ENCODE assay signal across 36 mouse cellular contexts in genomic region chr1:74206642-74207041, GRCm38 (mm10). TPM values are rescaled to one million over a fixed set of nuclear protein-coding genes. Genes with fewer than 3 reads are reported as not detected.
DNase-seq lines count a peak whose midpoint lies in the region; ATAC-seq and TF ChIP-seq lines count a peak whose summit lies in the region.
"Had no signal": no experiment of that assay in that cellular context is flagged by ENCODE, and none has a peak within 500 bp of the region (broad histone marks: within the 10 kb centered on the region; RNA-seq: fewer than 3 reads in every experiment).

No protein-coding gene starts in this region.

- H3K36me3 ChIP-seq in megakaryocyte, embryonic 14.5 days (replicated peaks; ENCODE audit: low read length) = no peaks in the 10 kb centered on the region
- H3K36me3 ChIP-seq in ES-E14 (ENCODE audit: control insufficient read depth, insufficient read depth, low read length, poor library complexity, severe bottlenecking) = no peaks in the 10 kb centered on the region
- no peaks in the 10 kb centered on the region for H3K36me3 ChIP-seq in limb, embryonic 10.5 days
- H3K36me3 ChIP-seq: heart, embryonic 13.5 days; hindbrain, embryonic 10.5 days; intestine, embryonic 15.5 days; limb, embryonic 12.5 days; liver, embryonic 15.5 days; midbrain, embryonic 13.5 days; neural tube, embryonic 12.5 days had no signal

- H3K27ac ChIP-seq in ES-E14 (ENCODE audit: insufficient read depth, low read depth, low read length, poor library complexity, severe bottlenecking) = no peak overlapping the region
- no peak overlapping the region for H3K27ac ChIP-seq in limb, embryonic 10.5 days
- H3K27ac ChIP-seq: gastrocnemius, adult 2 months; heart, embryonic 13.5 days; hindbrain, embryonic 10.5 days; intestine, embryonic 15.5 days; limb, embryonic 12.5 days; liver, embryonic 15.5 days; midbrain, embryonic 13.5 days; neural tube, embryonic 12.5 days had no signal

- peak overlapping the region; percentile 13 for H3K4me3 ChIP-seq in megakaryocyte, embryonic 14.5 days (replicated peaks)
- peak overlapping the region in 1 of 2 experiments; percentile 12; a peak in 1 of 4 replicates for H3K4me3 ChIP-seq in ES-E14 (ENCODE audit: insufficient read depth in 1 of 2, low read depth in 1 of 2, low read length in 2 of 2, poor library complexity in 1 of 2, severe bottlenecking in 1 of 2)
- no peak overlapping the region for H3K4me3 ChIP-seq in limb, embryonic 10.5 days
- H3K4me3 ChIP-seq: erythroblast, embryonic 14.5 days; gastrocnemius, adult 2 months; heart, embryonic 13.5 days; hindbrain, embryonic 10.5 days; intestine, embryonic 15.5 days; limb, embryonic 12.5 days; liver, embryonic 15.5 days; midbrain, embryonic 13.5 days; neural tube, embryonic 12.5 days had no signal

- peak; percentile 65 for DNase-seq in A20 (ENCODE audit: low read depth, low spot score)
- no peak for DNase-seq in ES-E14 (ENCODE audit: low read depth, low spot score)
- peak; percentile 35 for DNase-seq in induced T-regulatory cell, adult 2 months (ENCODE audit: low read depth)
- DNase-seq in gastrocnemius, postnatal 14 days = no peak
- DNase-seq in neural tube, embryonic 10.5 days (ENCODE audit: extremely low spot score, low spot score) = no peak
- no peak for DNase-seq in limb, embryonic 10.5 days (ENCODE audit: low spot score)
- DNase-seq: adrenal gland, adult 8-10 months; cerebellum, adult 8-10 months; cerebellum, postnatal 36 days; gastrocnemius, adult 2 months; kidney, postnatal 4 days; layer of hippocampus, adult 9-11 months; lung, embryonic 14.5 days had no signal

- peaks cover 4% of the 10 kb centered on the region for H3K27me3 ChIP-seq in megakaryocyte, embryonic 14.5 days (replicated peaks)
- H3K27me3 ChIP-seq in limb, embryonic 10.5 days (ENCODE audit: low read depth, poor library complexity, severe bottlenecking) = no peaks in the 10 kb centered on the region
- H3K27me3 ChIP-seq: CH12.LX; heart, embryonic 13.5 days; intestine, embryonic 15.5 days; limb, embryonic 12.5 days; liver, embryonic 15.5 days; neural tube, embryonic 12.5 days had no signal

- H3K4me1 ChIP-seq in megakaryocyte, embryonic 14.5 days = peaks cover 31% of the 10 kb centered on the region
- peaks cover 0 to 7% of the 10 kb centered on the region in 2 experiments; a peak in 2 of 4 replicates for H3K4me1 ChIP-seq in ES-E14 (ENCODE audit: control insufficient read depth in 2 of 2, insufficient read depth in 2 of 2, low read length in 2 of 2, poor library complexity in 1 of 2)
- H3K4me1 ChIP-seq in limb, embryonic 10.5 days = 0 out of 2 replicates have a peak, but pooled peaks cover 2% of the 10 kb centered on the region
- H3K4me1 ChIP-seq: heart, embryonic 13.5 days; hindbrain, embryonic 10.5 days; intestine, embryonic 15.5 days; limb, embryonic 12.5 days; liver, embryonic 15.5 days; midbrain, embryonic 13.5 days; neural tube, embryonic 12.5 days had no signal

- 85% methylated on average over 8 of the region's 8 CpGs for whole genome bisulfite sequencing in limb, embryonic 10.5 days

- intact Hi-C loops in gastrocnemius, postnatal 14 days (cut with DNase I; ENCODE audit: low total_unique reads) = loop anchor here (5.0 to 10.0 kb wide), 2 partner anchors 158 to 246 kb away; partner anchors contain the start of gene Catip

- ATAC-seq in megakaryocyte, adult 5-6 weeks (ENCODE audit: poor library complexity, severe bottlenecking) = no peak
- ATAC-seq: forebrain, embryonic 16.5 days; hindbrain, embryonic 16.5 days; intestine, embryonic 15.5 days; midbrain, embryonic 13.5 days had no signal

- no peaks in the 10 kb centered on the region for H3K9me3 ChIP-seq in megakaryocyte, embryonic 14.5 days
- H3K9me3 ChIP-seq in ES-E14 (ENCODE audit: control insufficient read depth, insufficient read depth, low read depth, low read length) = no peaks in the 10 kb centered on the region
- H3K9me3 ChIP-seq in limb, embryonic 10.5 days (replicated peaks) = no peaks in the 10 kb centered on the region
- H3K9me3 ChIP-seq: heart, embryonic 13.5 days; hindbrain, embryonic 10.5 days; intestine, embryonic 15.5 days; limb, embryonic 12.5 days; liver, embryonic 15.5 days; midbrain, embryonic 13.5 days; neural tube, embryonic 12.5 days had no signal

- peak overlapping the region; percentile 22; the same call in 1 of the 2 replicates for H3K9ac ChIP-seq in ES-E14 (ENCODE audit: insufficient read depth, low read depth, low read length, poor library complexity, severe bottlenecking)
- H3K9ac ChIP-seq: heart, embryonic 13.5 days; intestine, embryonic 15.5 days; limb, embryonic 12.5 days; liver, embryonic 15.5 days; lung, embryonic 14.5 days; midbrain, embryonic 13.5 days; neural tube, embryonic 12.5 days had no signal

- in situ Hi-C loops in ES-E14 (cut with MboI; ENCODE audit: low sequenced_read_pairs in 2 of 2, unreplicated experiment in 2 of 2) = loop anchor here in 1 of 2 experiments (10.0 kb wide), 1 partner anchor 158 kb away; the partner anchor contains the start of gene Catip

TF ChIP-seq in ES-E14, 5 proteins besides CTCF, POLR2A, EP300 and RAD21:
- TF ChIP-seq ZC3H11A (IDR thresholded peaks at IDR 0.05; ENCODE audit: borderline replicate concordance, low read depth, low read length) = no peak
- TF ChIP-seq MAFK (IDR thresholded peaks at IDR 0.05; ENCODE audit: insufficient read depth, low read depth, low read length) = no peak
- TF ChIP-seq HCFC1 (IDR thresholded peaks at IDR 0.05; ENCODE audit: borderline replicate concordance, insufficient read depth, low read length) = no peak
- TF ChIP-seq ZNF384 (IDR thresholded peaks at IDR 0.05; ENCODE audit: low read depth, low read length) = no peak
TF ChIP-seq in ES-E14: peak in this region for 0.

RNA-seq across cellular contexts. Expression of gene Cxcr1, which starts 12.2 kb away (rescaled TPM):
- polyA plus RNA-seq in megakaryocyte, embryonic 14.5 days (2012; ENCODE audit: insufficient read depth, low replicate concordance) = not detected in 2 replicates
- total RNA-seq in megakaryocyte, adult 5-6 weeks (2015) = 0.20 and 0.87 TPM in 2 replicates
- total RNA-seq in megakaryocyte, adult 5-6 weeks (2017) = 0.18 TPM in 1 of 2 replicates, not detected in the other
- 0.21 TPM in 1 of 2 replicates, not detected in the other for total RNA-seq in ES-E14 (2012; rRNA removed)
- total RNA-seq in gastrocnemius, postnatal 14 days (2021) = not detected
- polyA plus RNA-seq in limb, embryonic 10.5 days (2016; fragmentation: Nextera tagmentation; extraction: Ambion mirVana) = 0.10 TPM in 1 of 2 replicates, not detected in the other
- total RNA-seq: CH12.LX; gastrocnemius, adult 2 months; gastrocnemius, postnatal 4 days; heart, adult 8-10 months; heart, postnatal 10 days; left cerebral cortex, postnatal 10 days; liver, adult 2 months; megakaryocyte progenitor cell, adult 5-6 weeks had no signal
- polyA plus RNA-seq: embryonic facial prominence, embryonic 14.5 days; erythroblast, embryonic 14.5 days; forebrain, embryonic 11.5 days; forebrain, embryonic 16.5 days; heart, embryonic 13.5 days; hindbrain, embryonic 10.5 days; hindbrain, embryonic 16.5 days; intestine, embryonic 15.5 days; kidney, adult 2 months; kidney, embryonic 16.5 days; limb, embryonic 12.5 days; liver, adult 2 months; liver, embryonic 15.5 days; lung, embryonic 14.5 days; midbrain, embryonic 13.5 days; neural tube, embryonic 12.5 days had no signal

RNA-seq across cellular contexts. Expression of gene Arpc2, which starts 29.2 kb away (rescaled TPM):
- polyA plus RNA-seq in megakaryocyte, embryonic 14.5 days (2012; ENCODE audit: insufficient read depth, low replicate concordance) = 817 and 1,833 TPM in 2 replicates
- total RNA-seq in megakaryocyte, adult 5-6 weeks (2015) = 1,564 and 1,782 TPM in 2 replicates
- 803 and 834 TPM in 2 replicates for total RNA-seq in megakaryocyte, adult 5-6 weeks (2017)
- total RNA-seq in ES-E14 (2012; rRNA removed) = 67.5 and 100 TPM in 2 replicates
- 10 to 100 TPM; 75.2 to 85.6 TPM for total RNA-seq in gastrocnemius, postnatal 14 days (2021)
- 355 and 369 TPM in 2 replicates for polyA plus RNA-seq in limb, embryonic 10.5 days (2016; fragmentation: Nextera tagmentation; extraction: Ambion mirVana)

RNA-seq across cellular contexts. Expression of gene Cxcr2, which starts 52.9 kb away (rescaled TPM):
- 0.70 TPM in 1 of 2 replicates, not detected in the other for polyA plus RNA-seq in megakaryocyte, embryonic 14.5 days (2012; ENCODE audit: insufficient read depth, low replicate concordance)
- 63.7 and 72.6 TPM in 2 replicates for total RNA-seq in megakaryocyte, adult 5-6 weeks (2015)
- 77.3 and 107 TPM in 2 replicates for total RNA-seq in megakaryocyte, adult 5-6 weeks (2017)
- total RNA-seq in ES-E14 (2012; rRNA removed) = 0.22 TPM in 1 of 2 replicates, not detected in the other
- total RNA-seq in gastrocnemius, postnatal 14 days (2021) = not detected
- 0.06 and 0.19 TPM in 2 replicates for polyA plus RNA-seq in limb, embryonic 10.5 days (2016; fragmentation: Nextera tagmentation; extraction: Ambion mirVana)
- total RNA-seq: left cerebral cortex, postnatal 10 days; liver, adult 2 months had no signal
- polyA plus RNA-seq: heart, embryonic 13.5 days had no signal

Comparison
In these comparisons a context has a peak if more than half of its experiments do, and no peak if none do; other contexts are left out.
1. DNase-seq: peak in A20 (single experiment) and induced T-regulatory cell, adult 2 months (single experiment); none in ES-E14 (single experiment), gastrocnemius, postnatal 14 days (single experiment), neural tube, embryonic 10.5 days (single experiment) and limb, embryonic 10.5 days (single experiment).
2. RNA of gene Cxcr2, which starts 52.9 kb away (total RNA-seq): 63.7 to 107 TPM in megakaryocyte, adult 5-6 weeks; 0.22 TPM in ES-E14 and not detected in gastrocnemius, postnatal 14 days; every median in the first group is over 10 times any median in the second.